Mouse (Mus musculus) stomach, postnatal 0 days (tissue): ENCODE data around the gene Rft1.

Experiments used
- CTCF ChIP-seq: IDR thresholded peaks from 2 replicates; pipeline ENCODE4 v1.5.1; 2016; ENCODE audit warnings: antibody characterized with exemption, low read depth, mild to moderate bottlenecking, moderate library complexity
- EP300 ChIP-seq: optimal IDR thresholded peaks from 2 replicates; pipeline ENCODE3; 2016; ENCODE audit warnings: antibody characterized with exemption

GRCm38 (mm10) chr14:30641748-30642147 is 12.4 kb upstream of the Rft1 start:
- TF ChIP-seq CTCF = no peak
- no peak for TF ChIP-seq EP300
